Mouse (Mus musculus): ENCODE data around the gene Mettl21a.

DNA sequence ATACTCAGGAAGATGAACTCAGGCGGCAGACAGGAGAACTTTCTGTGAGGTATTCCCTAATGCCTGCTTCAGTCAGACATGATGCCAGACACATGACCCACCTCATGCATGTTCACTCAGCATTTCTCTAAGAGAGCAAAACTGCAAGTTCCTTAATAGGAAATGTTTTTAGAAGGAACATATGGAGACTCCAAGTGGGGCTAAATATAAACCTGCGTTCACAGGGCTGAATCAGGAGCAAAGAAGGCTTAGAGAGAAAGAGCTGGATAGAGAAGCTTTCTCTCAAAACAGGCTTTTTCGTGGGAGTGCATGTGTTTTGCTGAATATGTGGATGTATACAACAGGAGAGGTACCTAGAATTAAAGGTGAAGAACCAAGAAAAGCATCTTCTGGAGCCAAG lies 16.2 kb upstream of the Mettl21a start:
- no peak for TF ChIP-seq CTCF (IDR thresholded peaks at IDR 0.05; ENCODE audit: insufficient read depth, low read depth, low read length)
- TF ChIP-seq POLR2A (IDR thresholded peaks at IDR 0.05; ENCODE audit: insufficient read depth, low read depth, low read length) = no peak

Measured in olfactory bulb, adult 2 months (tissue).